Mouse (Mus musculus) limb, embryonic 12.5 days (tissue): ENCODE measurements around the gene Hipk1. TPM values are rescaled to one million over a fixed set of nuclear protein-coding genes. Genes with fewer than 3 reads are reported as not detected.

ENCODE experiments used
- ATAC-seq: fragments of 200-750 bp; cut with Nextera tagmentation; 2 replicates; pipeline ENCODE4 v1.8.0; 2017; ENCODE audit warnings: low read depth, moderate TSS enrichment; ENCODE audit not compliant: insufficient number of reproducible peaks, insufficient read depth, low FRiP score, low TSS enrichment
- H3K27ac ChIP-seq: fragments of 300-500 bp; sonication (generic); 2 replicates; pipeline ENCODE4 v1.5.1; 2016; ENCODE audit warnings: mild to moderate bottlenecking, moderate library complexity
- H3K27me3 ChIP-seq: fragments of 300-500 bp; sonication (generic); 2 replicates; pipeline ENCODE4 v1.6.1; 2016; ENCODE audit warnings: mild to moderate bottlenecking, moderate library complexity
- H3K36me3 ChIP-seq: fragments of 300-500 bp; sonication (generic); 2 replicates; pipeline ENCODE4 v1.6.1; 2016; ENCODE audit warnings: mild to moderate bottlenecking, moderate library complexity
- H3K4me1 ChIP-seq: fragments of 300-500 bp; sonication (generic); replicated peaks from 2 replicates; pipeline ENCODE4 v1.6.1; 2016
- H3K4me2 ChIP-seq: fragments of 300-500 bp; sonication (generic); 2 replicates; pipeline ENCODE4 v1.6.1; 2016; ENCODE audit warnings: mild to moderate bottlenecking, moderate library complexity
- H3K4me3 ChIP-seq: fragments of 300-500 bp; sonication (generic); replicated peaks from 2 replicates; pipeline ENCODE4 v1.5.1; 2016; ENCODE audit warnings: mild to moderate bottlenecking
- H3K9ac ChIP-seq: fragments of 300-500 bp; sonication (generic); replicated peaks from 2 replicates; pipeline ENCODE4 v1.6.1; 2016; ENCODE audit warnings: mild to moderate bottlenecking, moderate library complexity
- H3K9me3 ChIP-seq: fragments of 300-500 bp; sonication (generic); 2 replicates; pipeline ENCODE4 v1.6.1; 2016; ENCODE audit warnings: mild to moderate bottlenecking, moderate library complexity
- WGBS: fragments of 180-500 bp; shearing (Covaris S2); methylation state at CpG from one replicate; pipeline ENCODE4 v1.1.7; 2016; 5-methylcytosine and 5-hydroxymethylcytosine counted together
- polyA plus RNA-seq: library from polyadenylated mRNA; unstranded; fragments of >200 nt; fragmentation: Nextera tagmentation; extraction: Ambion mirVana; gene quantifications from 2 replicates; pipeline ENCODE4 v1.2.1, GENCODE M21; 2016

The Hipk1 gene
- polyA plus RNA-seq, 1 experiment from 2014 or later = 12.6 TPM

GRCm38 (mm10) chr3:103714236-103714875 is 77.0 kb downstream of the Hipk1 start:
- H3K9me3 ChIP-seq = no peaks in the 10 kb centered on the region
- no peaks in the 10 kb centered on the region for H3K27me3 ChIP-seq
- peaks cover 30% of the 10 kb centered on the region for H3K4me1 ChIP-seq
- H3K4me3 ChIP-seq = no peak overlapping the region
- no peak overlapping the region for H3K27ac ChIP-seq
- WGBS = 61% methylated on average over 7 of the region's 7 CpGs
- no peak overlapping the region for H3K4me2 ChIP-seq
- no peak for ATAC-seq
- no peak overlapping the region for H3K9ac ChIP-seq
- no peaks in the 10 kb centered on the region for H3K36me3 ChIP-seq

- no peaks in the 10 kb centered on the region for H3K27me3 ChIP-seq
- no peak overlapping the region for H3K4me2 ChIP-seq
- no peaks in the 10 kb centered on the region for H3K9me3 ChIP-seq
- H3K4me1 ChIP-seq = peaks cover 21% of the 10 kb centered on the region
- 85% methylated on average over 4 of the region's 4 CpGs for WGBS
- H3K36me3 ChIP-seq = no peaks in the 10 kb centered on the region
- H3K9ac ChIP-seq = no peak overlapping the region
- no peak overlapping the region for H3K4me3 ChIP-seq
- no peak for ATAC-seq
- H3K27ac ChIP-seq = no peak overlapping the region
These were observed 79.2 kb downstream of the Hipk1 start for GRCm38 (mm10) chr3:103712196-103712595.

GRCm38 (mm10) chr3:103709470-103710040 is 81.8 kb downstream of the Hipk1 start:
- Histone ChIP-seq H3K36me3 (no peaks in the 10 kb centered on the region), H3K9ac (no peak overlapping the region), H3K9me3 (no peaks in the 10 kb centered on the region), H3K4me2 (no peak overlapping the region), H3K4me3 (no peak overlapping the region), H3K27me3 (no peaks in the 10 kb centered on the region), H3K4me1 (no peaks in the 10 kb centered on the region), H3K27ac (no peak overlapping the region)
- no peak for ATAC-seq
- WGBS = 91% methylated on average over 5 of the region's 5 CpGs

GRCm38 (mm10) chr3:103705426-103705825 is 85.9 kb downstream of the Hipk1 start:
- WGBS = 90% methylated on average over 12 of the region's 12 CpGs
- Histone ChIP-seq H3K9ac (no peak overlapping the region), H3K27ac (no peak overlapping the region), H3K4me1 (no peaks in the 10 kb centered on the region), H3K4me2 (no peak overlapping the region), H3K9me3 (no peaks in the 10 kb centered on the region), H3K36me3 (no peaks in the 10 kb centered on the region), H3K4me3 (no peak overlapping the region), H3K27me3 (no peaks in the 10 kb centered on the region)
- ATAC-seq = no peak

- no peaks in the 10 kb centered on the region for H3K27me3 ChIP-seq
- no peaks in the 10 kb centered on the region for H3K4me1 ChIP-seq
- H3K27ac ChIP-seq = no peak overlapping the region
- H3K36me3 ChIP-seq = no peaks in the 10 kb centered on the region
- no peak overlapping the region for H3K9ac ChIP-seq
- WGBS = 68% methylated on average over 6 of the region's 6 CpGs
- H3K4me2 ChIP-seq = no peak overlapping the region
- ATAC-seq = no peak
- no peak overlapping the region for H3K4me3 ChIP-seq
- H3K9me3 ChIP-seq = no peaks in the 10 kb centered on the region
These were observed 86.7 kb downstream of the Hipk1 start for GRCm38 (mm10) chr3:103704661-103705060.

- Histone ChIP-seq H3K27me3 (no peaks in the 10 kb centered on the region), H3K9ac (no peak overlapping the region), H3K4me3 (no peak overlapping the region), H3K36me3 (no peaks in the 10 kb centered on the region), H3K4me1 (no peaks in the 10 kb centered on the region), H3K27ac (no peak overlapping the region), H3K4me2 (no peak overlapping the region), H3K9me3 (no peaks in the 10 kb centered on the region)
- WGBS = 82% methylated on average over 1 of the region's 1 CpGs
- no peak for ATAC-seq
These were observed 94.9 kb downstream of the Hipk1 start for GRCm38 (mm10) chr3:103696388-103696925.

GRCm38 (mm10) chr3:103695556-103695955 is 95.8 kb downstream of the Hipk1 start:
- no peaks in the 10 kb centered on the region for H3K4me1 ChIP-seq
- no peak for ATAC-seq
- H3K4me2 ChIP-seq = no peak overlapping the region
- WGBS = 58% methylated on average over 3 of the region's 3 CpGs
- H3K4me3 ChIP-seq = no peak overlapping the region
- no peaks in the 10 kb centered on the region for H3K9me3 ChIP-seq
- no peaks in the 10 kb centered on the region for H3K27me3 ChIP-seq
- no peak overlapping the region for H3K27ac ChIP-seq
- no peaks in the 10 kb centered on the region for H3K36me3 ChIP-seq
- H3K9ac ChIP-seq = no peak overlapping the region

GRCm38 (mm10) chr3:103690506-103690905 is 100.9 kb downstream of the Hipk1 start:
- H3K27me3 ChIP-seq = no peaks in the 10 kb centered on the region
- no peak overlapping the region for H3K4me2 ChIP-seq
- no peak overlapping the region for H3K9ac ChIP-seq
- no peaks in the 10 kb centered on the region for H3K36me3 ChIP-seq
- no peak overlapping the region for H3K27ac ChIP-seq
- ATAC-seq = no peak
- H3K4me3 ChIP-seq = no peak overlapping the region
- no peaks in the 10 kb centered on the region for H3K4me1 ChIP-seq
- 79% methylated on average over 3 of the region's 3 CpGs for WGBS
- H3K9me3 ChIP-seq = no peaks in the 10 kb centered on the region

Other genes with a start within 250 kb of the Hipk1 start
- 0.14 and 0.18 TPM in 2 replicates for gene Syt6, start 216.3 kb downstream of the Hipk1 start, polyA plus RNA-seq
- gene Atg4a-ps, start 145.5 kb downstream of the Hipk1 start, polyA plus RNA-seq = 0.24 TPM in 1 of 2 replicates, not detected in the other
- gene Olfml3, start 53.6 kb downstream of the Hipk1 start, polyA plus RNA-seq = 33.8 and 36.9 TPM in 2 replicates
- not detected in 2 replicates for gene Gm10964, start 52.2 kb downstream of the Hipk1 start, polyA plus RNA-seq
- gene Dclre1b, start 17.9 kb upstream of the Hipk1 start, polyA plus RNA-seq = 31.8 and 32.5 TPM in 2 replicates
- gene Ap4b1, start 18.0 kb upstream of the Hipk1 start, polyA plus RNA-seq = 21.6 and 24.6 TPM in 2 replicates
- gene Gm43064, start 18.0 kb upstream of the Hipk1 start, polyA plus RNA-seq = 0.24 TPM in 1 of 2 replicates, not detected in the other
- gene Bcl2l15, start 41.0 kb upstream of the Hipk1 start, polyA plus RNA-seq = not detected in 2 replicates
- 0.31 and 0.32 TPM in 2 replicates for gene Ptpn22, start 68.2 kb upstream of the Hipk1 start, polyA plus RNA-seq
- 18.7 and 21.5 TPM in 2 replicates for gene Rsbn1, start 122.6 kb upstream of the Hipk1 start, polyA plus RNA-seq
- 43.7 and 47.6 TPM in 2 replicates for gene Phtf1, start 176.5 kb upstream of the Hipk1 start, polyA plus RNA-seq